Mouse (Mus musculus): ENCODE data around the gene Asic2.

DNA sequence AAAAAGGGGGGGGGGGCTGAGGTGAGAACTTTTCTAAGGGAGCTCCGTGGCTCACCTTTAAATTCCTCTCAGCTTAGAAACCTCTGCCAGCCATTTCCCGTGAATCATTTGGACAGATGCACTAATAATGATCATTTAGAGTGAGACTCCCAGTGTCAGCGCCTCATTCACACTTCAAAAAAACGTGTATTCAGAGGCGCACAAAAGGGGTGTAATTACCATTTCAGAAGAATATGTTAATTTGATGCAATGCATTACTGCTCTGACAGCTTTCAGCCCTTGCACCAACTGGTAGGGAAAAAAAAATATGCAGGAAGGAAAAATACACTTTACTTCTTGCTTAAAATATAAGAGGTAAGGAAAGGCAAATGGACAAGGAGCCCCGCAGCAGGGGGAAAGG lies 388.5 kb downstream of the Asic2 start:
- TF ChIP-seq POLR2A (IDR thresholded peaks at IDR 0.05; ENCODE audit: borderline replicate concordance, extremely low read depth, insufficient read depth, insufficient read length, poor library complexity, severe bottlenecking) (no peak), CTCF (IDR thresholded peaks at IDR 0.05; ENCODE audit: borderline replicate concordance, extremely low read depth, insufficient read depth, insufficient read length) (no peak)

Measured in brain, embryonic 14.5 days (tissue).